8 mouse cellular contexts compared by ENCODE assay signal in genomic region chr11:51584057-51584430, GRCm38 (mm10). TPM values are rescaled to one million over a fixed set of nuclear protein-coding genes. Genes with fewer than 3 reads are reported as not detected.
DNase-seq lines count a peak whose midpoint lies in the region; ATAC-seq and TF ChIP-seq lines count a peak whose summit lies in the region.

No protein-coding gene starts in this region.

- peaks cover 8% of the 10 kb centered on the region for H3K79me2 ChIP-seq in myocyte (ENCODE audit: control insufficient read depth, insufficient read depth)

- peak overlapping the region; percentile 85 for H3K4me2 ChIP-seq in kidney, embryonic 16.5 days (replicated peaks; ENCODE audit: low read depth, low read length)
- peak overlapping the region; percentile 83 for H3K4me2 ChIP-seq in intestine, embryonic 16.5 days (ENCODE audit: low read depth, low read length)
- peak overlapping the region; percentile 79 for H3K4me2 ChIP-seq in myocyte (ENCODE audit: low read depth)

- no peak for DNase-seq in kidney, adult 11 months
- DNase-seq in ES-E14 (ENCODE audit: low read depth, low spot score): no peak
- no peak for DNase-seq in layer of hippocampus, adult 9-11 months
- no peak for DNase-seq in left cerebral cortex, postnatal 4 days

- in situ Hi-C loops in ES-E14 (cut with MboI; ENCODE audit: low sequenced_read_pairs in 2 of 2, unreplicated experiment in 2 of 2): no loop called here

- H3K36me3 ChIP-seq in kidney, embryonic 16.5 days (ENCODE audit: insufficient read depth, low read length): peaks cover 24% of the 10 kb centered on the region
- peaks cover 12% of the 10 kb centered on the region; the same call in 1 of the 2 replicates for H3K36me3 ChIP-seq in ES-E14 (ENCODE audit: control insufficient read depth, insufficient read depth, low read length, poor library complexity, severe bottlenecking)
- peaks cover 18% of the 10 kb centered on the region; the same call in 1 of the 2 replicates for H3K36me3 ChIP-seq in intestine, embryonic 16.5 days (ENCODE audit: control insufficient read depth, insufficient read depth, low read length)
- H3K36me3 ChIP-seq in myocyte (ENCODE audit: control insufficient read depth, insufficient read depth): peaks cover 14% of the 10 kb centered on the region

- intact Hi-C loops in left cerebral cortex, postnatal 4 days (cut with DNase I): no loop called here

- ATAC-seq in kidney, embryonic 16.5 days (ENCODE audit: low FRiP score, low TSS enrichment): peak; percentile 35
- peak; percentile 5 for ATAC-seq in erythroblast, adult 5-6 weeks (replicated peaks; ENCODE audit: low FRiP score, poor library complexity, severe bottlenecking)
- ATAC-seq in intestine, embryonic 16.5 days: peak; percentile 32

- peak overlapping the region; percentile 52 for H3ac ChIP-seq in myocyte (ENCODE audit: control insufficient read depth, insufficient read length)

- no peaks in the 10 kb centered on the region for H3K27me3 ChIP-seq in kidney, embryonic 16.5 days (ENCODE audit: insufficient read depth, low read length)
- H3K27me3 ChIP-seq in intestine, embryonic 16.5 days (replicated peaks; ENCODE audit: control insufficient read depth, insufficient read depth, low read length): no peaks in the 10 kb centered on the region
- no peaks in the 10 kb centered on the region for H3K27me3 ChIP-seq in myocyte (ENCODE audit: control insufficient read depth, insufficient read depth, insufficient read length)

- H3K27ac ChIP-seq in kidney, embryonic 16.5 days (ENCODE audit: low read length): peak overlapping the region; percentile 97
- peak overlapping the region; percentile 35; the same call in 1 of the 2 replicates for H3K27ac ChIP-seq in ES-E14 (ENCODE audit: insufficient read depth, low read depth, low read length, poor library complexity, severe bottlenecking)
- peak overlapping the region; percentile 96 for H3K27ac ChIP-seq in intestine, embryonic 16.5 days (ENCODE audit: low read length)

- peaks cover 27% of the 10 kb centered on the region for H3K4me1 ChIP-seq in kidney, embryonic 16.5 days (ENCODE audit: insufficient read depth, low read length)
- H3K4me1 ChIP-seq in ES-E14 (ENCODE audit: control insufficient read depth in 2 of 2, insufficient read depth in 2 of 2, low read length in 2 of 2, poor library complexity in 1 of 2): peaks cover 0 to 10% of the 10 kb centered on the region in 2 experiments; a peak in 1 of 4 replicates
- H3K4me1 ChIP-seq in intestine, embryonic 16.5 days (ENCODE audit: control insufficient read depth, insufficient read depth, low read length): peaks cover 29% of the 10 kb centered on the region

- H3K9me3 ChIP-seq in kidney, embryonic 16.5 days (ENCODE audit: low read length): no peaks in the 10 kb centered on the region
- H3K9me3 ChIP-seq in ES-E14 (ENCODE audit: control insufficient read depth, insufficient read depth, low read depth, low read length): no peaks in the 10 kb centered on the region
- no peaks in the 10 kb centered on the region for H3K9me3 ChIP-seq in intestine, embryonic 16.5 days (ENCODE audit: control insufficient read depth, low read length)

- TF ChIP-seq POLR2A in myocyte (IDR thresholded peaks at IDR 0.05; ENCODE audit: insufficient read length, low read depth): no peak

- peak overlapping the region; percentile 83 for H3K4me3 ChIP-seq in kidney, embryonic 16.5 days (ENCODE audit: low read length)
- H3K4me3 ChIP-seq in ES-E14 (ENCODE audit: insufficient read depth in 1 of 2, low read depth in 1 of 2, low read length in 2 of 2, poor library complexity in 1 of 2, severe bottlenecking in 1 of 2) (peak overlapping the region; percentile 73 to 83), myocyte (peak overlapping the region; percentile 76)
- peak overlapping the region; percentile 82 for H3K4me3 ChIP-seq in intestine, embryonic 16.5 days (ENCODE audit: low read length)

- 14% methylated on average over 9 of the region's 9 CpGs for WGBS in kidney, embryonic 16.5 days
- WGBS in intestine, embryonic 16.5 days: 11% methylated on average over 9 of the region's 9 CpGs

- peak overlapping the region; percentile 93 for H3K9ac ChIP-seq in kidney, embryonic 16.5 days (replicated peaks; ENCODE audit: low read length)
- peak overlapping the region; percentile 79 for H3K9ac ChIP-seq in ES-E14 (ENCODE audit: insufficient read depth, low read depth, low read length, poor library complexity, severe bottlenecking)
- peak overlapping the region; percentile 76 for H3K9ac ChIP-seq in intestine, embryonic 16.5 days (ENCODE audit: low read depth, low read length)

TF ChIP-seq in ES-E14, 5 proteins besides CTCF, POLR2A, EP300 and RAD21:
- no peak for TF ChIP-seq HCFC1 (IDR thresholded peaks at IDR 0.05; ENCODE audit: borderline replicate concordance, insufficient read depth, low read length)
- no peak; the same call in 1 of the 2 replicates for TF ChIP-seq CHD2 (IDR thresholded peaks at IDR 0.05; ENCODE audit: low read depth, low read length)
- no peak for TF ChIP-seq ZNF384 (IDR thresholded peaks at IDR 0.05; ENCODE audit: low read depth, low read length)
- TF ChIP-seq MAFK (IDR thresholded peaks at IDR 0.05; ENCODE audit: insufficient read depth, low read depth, low read length): no peak
- no peak for TF ChIP-seq ZC3H11A (IDR thresholded peaks at IDR 0.05; ENCODE audit: borderline replicate concordance, low read depth, low read length)

TF ChIP-seq in myocyte, 11 proteins besides CTCF, POLR2A, EP300 and RAD21:
- TF ChIP-seq REST (IDR thresholded peaks at IDR 0.05; ENCODE audit: insufficient read depth, insufficient read length): no peak
- TF ChIP-seq MAX (IDR thresholded peaks at IDR 0.05; ENCODE audit: low read depth): no peak
- no peak for TF ChIP-seq USF1 (IDR thresholded peaks at IDR 0.05; ENCODE audit: low read depth)
- TF ChIP-seq POLR2AphosphoS2 (IDR thresholded peaks at IDR 0.05; ENCODE audit: insufficient read length, low read depth): no peak
- TF ChIP-seq MYOD1 (IDR thresholded peaks at IDR 0.05; ENCODE audit: control insufficient read depth in 1 of 3, insufficient read length in 2 of 3, low read depth in 2 of 3): no peak
- no peak for TF ChIP-seq SRF (IDR thresholded peaks at IDR 0.05; ENCODE audit: control insufficient read depth, insufficient read length, low read depth)
- no peak for TF ChIP-seq CEBPB (IDR thresholded peaks at IDR 0.05; ENCODE audit: insufficient read depth, poor library complexity, severe bottlenecking)
- TF ChIP-seq MYOG (IDR thresholded peaks at IDR 0.05; ENCODE audit: control insufficient read depth in 1 of 3, insufficient read depth in 1 of 3, insufficient read length in 2 of 3, low read depth in 2 of 3): no peak
- no peak for TF ChIP-seq TCF3 (IDR thresholded peaks at IDR 0.05; ENCODE audit: insufficient read length, low read depth)
- no peak for TF ChIP-seq TCF12 (IDR thresholded peaks at IDR 0.05; ENCODE audit: insufficient read depth, poor library complexity, severe bottlenecking)
- no peak for TF ChIP-seq E2F4 (IDR thresholded peaks at IDR 0.05; ENCODE audit: insufficient read depth)

RNA-seq across cellular contexts. Expression of gene Phykpl, which starts 0.5 kb away (rescaled TPM):
- polyA plus RNA-seq in kidney, embryonic 16.5 days (2015; fragmentation: Nextera tagmentation; extraction: Ambion mirVana): 25.0 and 26.2 TPM in 2 replicates
- total RNA-seq in ES-E14 (2012; rRNA removed): 23.4 and 27.4 TPM in 2 replicates
- 1.3 and 2.1 TPM in 2 replicates for total RNA-seq in erythroblast, adult 5-6 weeks (2015; ENCODE audit: low replicate concordance)
- 3.1 and 5.2 TPM in 2 replicates for total RNA-seq in erythroblast, adult 5-6 weeks (2017; ENCODE audit: low replicate concordance)
- 20.5 and 20.9 TPM in 2 replicates for polyA plus RNA-seq in intestine, embryonic 16.5 days (2015; fragmentation: Nextera tagmentation; extraction: Ambion mirVana)
- 7.0 TPM for polyA plus RNA-seq in myocyte (2012; fragmentation: generic; extraction: Trizol)
- 1 to 10 TPM; 7.6 to 8.1 TPM for total RNA-seq in left cerebral cortex, postnatal 4 days (2021)

RNA-seq across cellular contexts. Expression of gene Hnrnpab, which starts 22.6 kb away (rescaled TPM):
- polyA plus RNA-seq in kidney, embryonic 16.5 days (2015; fragmentation: Nextera tagmentation; extraction: Ambion mirVana): 343 and 374 TPM in 2 replicates
- 334 and 505 TPM in 2 replicates for total RNA-seq in ES-E14 (2012; rRNA removed)
- total RNA-seq in erythroblast, adult 5-6 weeks (2015; ENCODE audit: low replicate concordance): 140 and 157 TPM in 2 replicates
- total RNA-seq in erythroblast, adult 5-6 weeks (2017; ENCODE audit: low replicate concordance): 174 and 180 TPM in 2 replicates
- 261 and 264 TPM in 2 replicates for polyA plus RNA-seq in intestine, embryonic 16.5 days (2015; fragmentation: Nextera tagmentation; extraction: Ambion mirVana)
- polyA plus RNA-seq in myocyte (2012; fragmentation: generic; extraction: Trizol): 371 TPM
- total RNA-seq in left cerebral cortex, postnatal 4 days (2021): 100 to 1,000 TPM; 339 to 358 TPM

RNA-seq across cellular contexts. Expression of gene Nhp2, which starts 35.5 kb away (rescaled TPM):
- 156 and 158 TPM in 2 replicates for polyA plus RNA-seq in kidney, embryonic 16.5 days (2015; fragmentation: Nextera tagmentation; extraction: Ambion mirVana)
- total RNA-seq in ES-E14 (2012; rRNA removed): 452 and 461 TPM in 2 replicates
- 7.5 and 27.6 TPM in 2 replicates for total RNA-seq in erythroblast, adult 5-6 weeks (2015; ENCODE audit: low replicate concordance)
- total RNA-seq in erythroblast, adult 5-6 weeks (2017; ENCODE audit: low replicate concordance): 19.2 and 23.3 TPM in 2 replicates
- polyA plus RNA-seq in intestine, embryonic 16.5 days (2015; fragmentation: Nextera tagmentation; extraction: Ambion mirVana): 150 and 175 TPM in 2 replicates
- 137 TPM for polyA plus RNA-seq in myocyte (2012; fragmentation: generic; extraction: Trizol)
- total RNA-seq in left cerebral cortex, postnatal 4 days (2021): 10 to 100 TPM; 60.2 to 60.4 TPM

RNA-seq across cellular contexts. Expression of gene Rmnd5b, which starts 51.7 kb away (rescaled TPM):
- polyA plus RNA-seq in kidney, embryonic 16.5 days (2015; fragmentation: Nextera tagmentation; extraction: Ambion mirVana): 48.9 and 51.9 TPM in 2 replicates
- 41.1 and 96.5 TPM in 2 replicates for total RNA-seq in ES-E14 (2012; rRNA removed)
- total RNA-seq in erythroblast, adult 5-6 weeks (2015; ENCODE audit: low replicate concordance): 17.3 and 18.6 TPM in 2 replicates
- 3.6 and 3.9 TPM in 2 replicates for total RNA-seq in erythroblast, adult 5-6 weeks (2017; ENCODE audit: low replicate concordance)
- polyA plus RNA-seq in intestine, embryonic 16.5 days (2015; fragmentation: Nextera tagmentation; extraction: Ambion mirVana): 42.0 and 44.4 TPM in 2 replicates
- 41.0 TPM for polyA plus RNA-seq in myocyte (2012; fragmentation: generic; extraction: Trizol)
- total RNA-seq in left cerebral cortex, postnatal 4 days (2021): 10 to 100 TPM; 41.4 to 47.5 TPM

Comparison
In these comparisons a context has a peak if more than half of its experiments do, and no peak if none do; other contexts are left out.
1. H3K27ac ChIP-seq: peak in every context shown above with its lines; median percentile 97 in kidney, embryonic 16.5 days; 96 in intestine, embryonic 16.5 days; 35 in ES-E14.